Mouse (Mus musculus): Measurements from ENCODE around the gene Tmem229b.
"Not testable (repeated sequence)": the region's sequence is repeated elsewhere in the genome, so short reads cannot be mapped to it uniquely, and the experiment has no call there.

The Tmem229b gene

GRCm38 (mm10) chr12:78952053-78952452 is 55.4 kb downstream of the Tmem229b start:
- no peak for DNase-seq (ENCODE audit: low spot score)

DNA sequence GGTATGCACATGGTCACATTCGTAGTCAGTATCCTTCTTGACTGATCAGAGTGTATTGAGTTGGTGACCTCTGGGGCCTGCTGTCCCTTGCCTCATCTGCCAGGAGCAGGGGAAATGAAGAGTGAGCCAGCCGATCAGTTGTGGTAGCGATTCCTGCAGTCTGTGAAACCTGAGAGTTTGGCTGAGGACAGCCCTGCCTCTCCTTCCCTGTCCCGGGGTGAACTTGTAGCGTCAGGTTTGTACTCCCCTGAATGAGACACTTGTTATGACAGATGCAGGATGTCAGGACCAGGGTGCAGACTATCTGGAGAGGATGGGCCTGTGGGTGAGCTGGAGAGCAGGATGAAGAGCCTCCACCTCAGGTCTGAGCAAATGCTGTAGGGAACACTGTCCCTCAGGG is 59.8 kb downstream of the Tmem229b start:
- DNase-seq (ENCODE audit: low spot score): no peak

DNA sequence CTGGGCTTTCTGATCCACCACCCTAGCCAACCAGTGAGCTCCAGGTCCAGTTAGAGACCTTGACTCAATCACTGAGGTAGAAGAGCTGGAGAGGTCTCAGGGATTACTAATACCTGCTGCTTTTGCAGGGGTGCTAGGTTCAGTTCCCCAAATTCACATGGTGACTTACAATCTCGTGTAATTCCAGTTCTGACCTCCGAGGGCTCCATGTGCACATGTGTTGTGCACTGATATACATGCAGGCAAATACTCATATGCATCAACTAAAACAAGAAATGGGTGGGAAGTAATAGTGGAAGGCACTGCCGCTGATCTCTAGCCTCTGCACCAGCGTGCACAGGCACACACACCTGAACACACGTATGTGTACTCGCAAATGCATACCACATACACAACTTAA is 60.3 kb downstream of the Tmem229b start:
- DNase-seq (ENCODE audit: low spot score): no peak

- no peak for DNase-seq (ENCODE audit: low spot score)
Measured at GRCm38 (mm10) chr12:78942931-78943330, 64.5 kb downstream of the Tmem229b start.

- DNase-seq (ENCODE audit: low spot score): no peak
Measured at GRCm38 (mm10) chr12:78940081-78940480, 67.3 kb downstream of the Tmem229b start.

DNA sequence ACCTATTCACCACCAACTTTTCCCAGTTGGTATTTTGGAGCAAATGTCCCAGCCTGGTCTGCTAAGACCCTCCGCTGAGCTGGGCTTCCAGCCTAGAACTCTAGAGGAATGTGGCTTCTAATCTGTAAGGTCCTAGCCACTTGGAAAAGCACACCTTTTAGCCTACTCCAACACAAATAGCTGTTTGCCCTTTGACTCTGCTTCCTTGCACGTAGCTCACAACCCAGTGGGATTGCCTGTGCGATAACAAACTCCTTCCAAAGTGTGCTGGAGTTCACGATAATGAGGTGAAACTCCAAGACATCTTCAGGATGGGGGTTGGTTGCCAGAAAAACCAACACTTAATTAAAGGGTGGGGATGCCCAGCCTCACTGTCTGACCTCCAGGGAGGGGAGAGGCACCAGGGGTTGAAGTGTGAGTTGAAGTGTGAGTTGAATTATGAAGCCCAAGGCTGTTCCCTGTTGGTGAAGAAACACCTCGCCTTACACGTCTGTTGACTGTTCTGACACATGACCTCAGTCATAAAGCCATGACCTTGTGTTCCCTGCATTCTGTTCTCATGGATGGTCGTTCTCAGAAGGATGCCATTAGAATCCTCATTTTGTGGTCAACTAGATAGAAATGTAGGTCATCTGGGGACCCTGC is 67.9 kb downstream of the Tmem229b start:
- peak; percentile 81 for DNase-seq (ENCODE audit: low spot score)

DNA sequence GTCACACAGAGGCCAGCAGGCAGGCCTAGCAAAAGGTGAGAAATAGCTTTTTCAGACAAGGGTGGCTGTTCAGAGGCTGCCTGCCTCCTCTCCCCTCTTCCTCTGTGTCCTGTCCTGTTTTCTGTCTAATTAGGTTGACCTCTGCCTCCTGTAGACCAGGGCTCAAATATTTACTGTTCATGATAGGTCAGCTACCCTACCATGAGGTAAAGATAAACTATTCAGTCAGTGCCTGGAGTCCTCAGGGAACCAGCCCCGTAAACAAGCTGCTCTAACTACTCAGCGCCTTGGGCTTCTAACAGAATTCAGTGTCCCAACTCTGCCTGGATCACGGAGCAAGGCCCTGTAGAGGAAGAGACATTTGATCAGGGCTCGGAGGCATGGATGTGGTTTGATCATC is 70.9 kb downstream of the Tmem229b start:
- peak; percentile 77 for DNase-seq (ENCODE audit: low spot score)

GRCm38 (mm10) chr12:78929900-78930299 is 77.5 kb downstream of the Tmem229b start:
- no peak for DNase-seq (ENCODE audit: low spot score)

DNA sequence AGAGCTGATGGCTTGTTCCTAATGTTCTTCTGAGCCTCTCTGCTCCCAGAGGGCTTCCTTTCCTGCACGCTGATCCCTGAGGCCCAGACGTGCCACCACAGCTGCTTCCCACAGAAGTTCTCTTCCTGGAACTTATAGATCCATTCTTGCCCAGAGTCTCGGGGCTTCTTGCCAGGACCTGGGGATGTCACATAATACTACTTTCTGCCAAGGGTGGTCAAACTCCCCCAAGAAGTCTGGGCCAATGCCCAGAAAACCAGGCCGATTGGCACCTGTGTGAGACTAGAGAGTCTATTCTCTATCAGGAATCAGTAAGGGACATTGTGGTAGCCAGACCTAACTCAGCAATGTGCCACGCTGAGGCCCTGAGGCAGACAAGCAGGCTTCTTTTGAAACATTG is 80.1 kb downstream of the Tmem229b start:
- DNase-seq (ENCODE audit: low spot score): no peak

DNA sequence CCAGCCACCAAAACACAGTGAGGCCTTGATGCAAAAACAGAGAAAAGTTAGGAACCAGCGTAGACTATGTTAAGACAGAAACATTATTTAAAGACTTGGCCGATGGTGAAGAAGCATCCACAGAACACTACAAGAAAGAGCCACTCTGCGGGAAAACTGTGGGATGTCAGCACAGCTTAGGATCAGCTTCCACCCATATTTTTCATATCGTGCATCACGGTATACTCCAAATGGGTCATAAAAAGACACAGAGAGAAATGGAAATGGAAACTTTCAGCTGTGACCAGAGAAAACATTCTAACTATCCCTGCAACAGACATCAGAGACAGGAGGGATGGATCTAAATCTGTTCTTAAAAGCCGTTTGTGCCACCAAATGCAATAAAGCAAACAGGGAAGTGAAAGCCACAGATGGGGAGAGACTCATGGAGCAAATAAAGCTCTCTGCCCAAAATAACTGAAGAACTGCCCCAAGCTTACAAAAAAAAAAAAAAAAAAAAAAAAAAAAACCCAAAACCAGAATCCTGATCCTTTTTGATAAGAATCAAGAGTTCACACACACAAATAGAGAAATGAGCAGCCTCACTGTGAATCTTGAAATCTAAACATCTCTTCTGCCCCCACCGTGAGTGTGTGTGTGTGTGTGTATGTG is 83.8 kb downstream of the Tmem229b start:
- DNase-seq (ENCODE audit: low spot score): no peak

GRCm38 (mm10) chr12:78922977-78923376 is 84.5 kb downstream of the Tmem229b start:
- not testable (repeated sequence) for DNase-seq (ENCODE audit: low spot score)

GRCm38 (mm10) chr12:78922058-78922457 is 85.4 kb downstream of the Tmem229b start:
- DNase-seq (ENCODE audit: low spot score): no peak

- no peak for DNase-seq (ENCODE audit: low spot score)
Measured at GRCm38 (mm10) chr12:78921421-78921820, 86.0 kb downstream of the Tmem229b start.

DNA sequence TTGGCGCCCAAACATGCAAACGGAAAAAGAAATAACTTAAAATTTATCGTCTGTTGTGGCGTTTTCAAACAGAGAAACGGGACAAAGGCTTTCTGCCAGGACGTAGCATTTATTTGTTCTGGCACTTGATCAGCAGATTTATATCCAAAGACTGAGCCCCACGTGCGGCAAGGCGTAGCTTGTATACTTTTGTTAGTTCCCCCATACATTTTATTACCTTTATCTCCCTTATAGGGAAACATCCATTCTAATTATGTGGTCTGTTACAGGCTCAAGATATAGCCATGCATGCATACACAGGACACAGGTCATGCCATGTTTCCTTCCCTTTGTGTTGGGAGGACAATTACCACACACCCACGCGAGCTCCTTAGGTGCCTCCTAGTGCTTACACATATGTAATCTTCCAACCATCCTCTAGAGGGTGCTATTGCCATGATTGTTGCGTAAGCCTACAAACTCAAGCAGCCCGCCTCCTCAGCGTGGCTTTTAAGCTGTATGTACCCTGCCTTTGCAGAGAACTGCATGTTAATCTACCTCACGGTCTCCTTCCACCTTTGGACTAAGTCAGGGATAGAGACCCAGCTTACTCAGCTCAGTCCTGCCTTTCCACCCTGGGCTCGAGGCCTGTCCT is 88.2 kb downstream of the Tmem229b start:
- DNase-seq (ENCODE audit: low spot score): peak; percentile 51

GRCm38 (mm10) chr12:78918227-78919078 is 89.0 kb downstream of the Tmem229b start:
- DNase-seq (ENCODE audit: low spot score): peak; percentile 84

GRCm38 (mm10) chr12:78916278-78916677 is 91.1 kb downstream of the Tmem229b start:
- no peak for DNase-seq (ENCODE audit: low spot score)

- DNase-seq (ENCODE audit: low spot score): no peak
Measured at GRCm38 (mm10) chr12:78915561-78915960, 91.9 kb downstream of the Tmem229b start.

DNA sequence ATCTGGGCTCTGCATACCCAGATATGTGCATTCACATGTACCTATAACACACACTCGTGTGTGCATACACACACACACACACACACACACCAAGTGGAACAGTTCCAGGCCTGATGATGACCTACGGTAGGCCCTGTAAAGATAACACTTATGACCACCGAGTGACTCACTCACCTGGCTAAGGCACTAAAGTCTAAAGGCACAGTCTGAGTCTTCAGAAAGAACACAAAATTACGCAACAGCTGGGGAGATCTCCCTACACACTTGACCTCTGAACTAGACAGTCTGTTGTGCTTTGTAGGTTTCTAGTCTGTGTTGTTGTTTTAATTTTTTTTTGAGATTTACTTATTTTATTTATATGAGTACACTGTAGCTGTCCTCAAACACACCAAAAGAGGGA is 93.0 kb downstream of the Tmem229b start:
- peak; percentile 33 for DNase-seq (ENCODE audit: low spot score)
